Mouse (Mus musculus) liver, adult 2 months (tissue): ENCODE data around the gene Mgat2.

ENCODE experiments used
- CTCF ChIP-seq: fragments of 200-500 bp; IDR thresholded peaks from 2 replicates; pipeline ENCODE4 v1.5.1; 2011; ENCODE audit warnings: low read depth, low read length, control low read depth
- POLR2A ChIP-seq: fragments of 200-500 bp; IDR thresholded peaks from 2 replicates; pipeline ENCODE4 v1.6.1; 2011; ENCODE audit warnings: low read length, control low read depth; ENCODE audit not compliant: insufficient read depth; ENCODE audit errors: extremely low read depth

DNA sequence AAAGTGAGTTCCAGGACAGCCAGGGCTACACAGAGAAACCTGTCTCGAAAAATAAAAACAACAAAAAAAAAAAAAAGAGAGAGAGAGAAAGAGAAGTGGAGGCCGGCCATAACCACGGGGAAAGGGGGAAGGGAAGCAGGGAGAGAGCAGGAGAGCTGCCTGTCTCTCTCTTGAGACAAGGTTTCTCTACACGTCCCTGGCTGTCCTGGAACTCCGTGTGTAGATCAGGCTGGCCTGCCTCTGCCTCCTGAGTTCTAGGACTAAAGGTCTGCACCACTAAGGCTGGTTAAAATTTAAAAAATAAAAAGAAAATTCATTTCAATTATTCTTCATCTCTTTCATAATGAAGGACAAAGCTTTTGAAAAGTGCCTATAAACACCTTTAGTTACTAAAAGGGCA is 7.4 kb downstream of the Mgat2 start:
- TF ChIP-seq CTCF (no peak), POLR2A (no peak)
